Comparison of ENCODE assay signal across 13 mouse cellular contexts in the genomic region with DNA sequence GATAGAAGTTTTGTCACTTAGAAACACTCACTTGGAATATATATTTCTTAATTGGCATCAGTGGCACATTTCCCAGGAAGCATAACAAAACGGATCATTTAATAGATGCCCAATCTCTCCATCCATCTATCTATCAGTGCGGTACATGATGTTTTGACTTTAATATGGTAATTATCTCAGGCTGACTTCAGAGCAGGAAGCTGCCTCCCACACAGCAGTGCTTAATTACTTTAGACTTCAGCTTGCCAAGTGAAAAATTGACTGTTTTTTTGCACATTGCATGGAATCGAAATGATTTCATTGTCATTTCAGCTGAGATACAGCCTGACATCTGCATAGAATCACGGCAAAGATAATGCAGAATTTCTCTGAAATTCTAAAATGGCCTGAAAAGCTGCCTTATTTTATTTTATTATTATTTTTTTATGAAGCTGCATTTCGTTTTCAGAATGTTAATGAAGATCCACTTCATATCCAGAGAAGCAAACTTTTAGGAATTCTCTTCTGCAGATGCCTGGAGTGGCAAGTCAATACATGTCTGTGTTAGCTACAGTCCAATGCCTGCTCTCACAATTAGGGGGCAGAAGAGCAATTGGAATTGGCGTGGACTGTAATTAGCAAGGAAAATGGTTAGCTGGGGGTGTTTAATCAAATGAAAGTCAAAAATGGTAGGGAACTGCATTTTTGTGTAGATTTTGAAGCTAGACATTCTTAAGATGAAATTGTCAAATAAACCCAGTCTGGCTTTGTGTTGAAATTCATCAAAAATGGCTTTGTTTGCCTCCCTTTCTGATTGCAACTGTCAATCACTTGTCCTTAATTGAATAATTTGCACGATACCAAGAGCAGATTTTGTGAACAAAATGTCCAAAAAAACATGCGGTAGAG.
DNase-seq lines count a peak whose midpoint lies in the region; ATAC-seq and TF ChIP-seq lines count a peak whose summit lies in the region.
"Had no signal": no experiment of that assay in that cellular context is flagged by ENCODE, and none has a peak within 500 bp of the region (broad histone marks: within the 10 kb centered on the region; RNA-seq: fewer than 3 reads in every experiment).

No protein-coding gene starts in this region.

- H3K9me3 ChIP-seq in forebrain, embryonic 13.5 days (replicated peaks) = no peaks in the 10 kb centered on the region
- no peaks in the 10 kb centered on the region for H3K9me3 ChIP-seq in forebrain, embryonic 11.5 days (ENCODE audit: control insufficient read depth, low read length)
- no peaks in the 10 kb centered on the region for H3K9me3 ChIP-seq in neural tube, embryonic 15.5 days (replicated peaks)
- H3K9me3 ChIP-seq: liver, embryonic 13.5 days had no signal

- H3K4me2 ChIP-seq in forebrain, embryonic 13.5 days = no peak overlapping the region
- H3K4me2 ChIP-seq in forebrain, embryonic 11.5 days (ENCODE audit: low read depth, low read length, severe bottlenecking) = no peak overlapping the region
- no peak overlapping the region for H3K4me2 ChIP-seq in neural tube, embryonic 15.5 days
- H3K4me2 ChIP-seq: heart, embryonic 11.5 days; liver, embryonic 13.5 days had no signal

- H3K27ac ChIP-seq in forebrain, embryonic 13.5 days = peak overlapping the region; percentile 55
- no peak overlapping the region for H3K27ac ChIP-seq in forebrain, embryonic 11.5 days (ENCODE audit: low read depth, low read length)
- H3K27ac ChIP-seq in left cerebral cortex, adult 2 months = no peak overlapping the region
- peak overlapping the region; percentile 24; the same call in 1 of the 2 replicates for H3K27ac ChIP-seq in neural tube, embryonic 15.5 days (replicated peaks)
- H3K27ac ChIP-seq: liver, embryonic 13.5 days had no signal

- H3K4me3 ChIP-seq in forebrain, embryonic 13.5 days = no peak overlapping the region
- H3K4me3 ChIP-seq in forebrain, embryonic 11.5 days (ENCODE audit: low read depth, low read length) = no peak overlapping the region
- H3K4me3 ChIP-seq in left cerebral cortex, adult 2 months = no peak overlapping the region
- H3K4me3 ChIP-seq in neural tube, embryonic 15.5 days (replicated peaks) = no peak overlapping the region
- H3K4me3 ChIP-seq: liver, embryonic 13.5 days had no signal

- TF ChIP-seq CTCF in left cerebral cortex, adult 2 months (IDR thresholded peaks at IDR 0.05) = peak; percentile 49

- ATAC-seq in forebrain, embryonic 13.5 days = peak; percentile 68
- no peak for ATAC-seq in forebrain, embryonic 11.5 days (replicated peaks; ENCODE audit: low FRiP score)
- no peak for ATAC-seq in neural tube, embryonic 15.5 days (ENCODE audit: low FRiP score)

- intact Hi-C loops in left cerebral cortex, adult 2 months (cut with DNase I) = no loop called here
- intact Hi-C loops in left cerebral cortex, postnatal 14 days (cut with DNase I) = no loop called here

- DNase-seq in forebrain, embryonic 11.5 days (ENCODE audit: low spot score) = no peak
- no peak for DNase-seq in left cerebral cortex, adult 2 months (ENCODE audit: extremely low spot score in 1 of 2, low spot score in 2 of 2)
- DNase-seq in left cerebral cortex, postnatal 14 days (ENCODE audit: low spot score in 2 of 2) = no peak
- DNase-seq in brain, embryonic 18.5 days (ENCODE audit: low read depth, low spot score) = peak; percentile 55
- DNase-seq in T-cell, adult 2 months (ENCODE audit: low spot score) = no peak
- DNase-seq in gastrocnemius, postnatal 4 days (ENCODE audit: low spot score in 2 of 2) = no peak
- DNase-seq: B cell, adult 2 months; kidney, adult 11 months; liver, embryonic 13.5 days; thymus, postnatal 36 days had no signal

- H3K36me3 ChIP-seq in forebrain, embryonic 13.5 days (ENCODE audit: poor library complexity, severe bottlenecking) = no peaks in the 10 kb centered on the region
- H3K36me3 ChIP-seq in forebrain, embryonic 11.5 days (ENCODE audit: control insufficient read depth, insufficient read depth, low read length) = no peaks in the 10 kb centered on the region
- no peaks in the 10 kb centered on the region for H3K36me3 ChIP-seq in neural tube, embryonic 15.5 days
- H3K36me3 ChIP-seq: liver, embryonic 13.5 days had no signal

- H3K27me3 ChIP-seq in forebrain, embryonic 13.5 days = no peaks in the 10 kb centered on the region
- no peaks in the 10 kb centered on the region for H3K27me3 ChIP-seq in forebrain, embryonic 11.5 days (ENCODE audit: control insufficient read depth, insufficient read depth, low read length)
- no peaks in the 10 kb centered on the region for H3K27me3 ChIP-seq in neural tube, embryonic 15.5 days (replicated peaks)
- H3K27me3 ChIP-seq: liver, embryonic 13.5 days had no signal

- H3K9ac ChIP-seq in forebrain, embryonic 13.5 days = no peak overlapping the region
- no peak overlapping the region for H3K9ac ChIP-seq in forebrain, embryonic 11.5 days (ENCODE audit: low read length)
- no peak overlapping the region for H3K9ac ChIP-seq in neural tube, embryonic 15.5 days (replicated peaks)
- H3K9ac ChIP-seq: liver, embryonic 13.5 days had no signal

- 41% methylated on average over 8 of the region's 8 CpGs for WGBS in forebrain, embryonic 13.5 days
- WGBS in forebrain, embryonic 11.5 days = 59% methylated on average over 8 of the region's 8 CpGs
- 38% methylated on average over 8 of the region's 8 CpGs for WGBS in neural tube, embryonic 15.5 days

- H3K4me1 ChIP-seq in forebrain, embryonic 13.5 days = peaks cover 15% of the 10 kb centered on the region
- H3K4me1 ChIP-seq in forebrain, embryonic 11.5 days (replicated peaks; ENCODE audit: control insufficient read depth, insufficient read depth, low read length) = no peaks in the 10 kb centered on the region
- H3K4me1 ChIP-seq in neural tube, embryonic 15.5 days = peaks cover 12% of the 10 kb centered on the region; the same call in 1 of the 2 replicates
- H3K4me1 ChIP-seq: liver, embryonic 13.5 days had no signal

Comparison
In these comparisons a context has a peak if more than half of its experiments do, and no peak if none do; other contexts are left out.
1. H3K27ac ChIP-seq: peak in forebrain, embryonic 13.5 days (single experiment) and neural tube, embryonic 15.5 days (single experiment); none in forebrain, embryonic 11.5 days (single experiment) and left cerebral cortex, adult 2 months (single experiment).